Mouse (Mus musculus) hindbrain, embryonic 14.5 days (tissue): ENCODE data around the gene Dnah7a. TPM values are rescaled to one million over a fixed set of nuclear protein-coding genes. Genes with fewer than 3 reads are reported as not detected.
"Not testable (repeated sequence)": the region's sequence is repeated elsewhere in the genome, so short reads cannot be mapped to it uniquely, and the experiment has no call there.

Source experiments
- ATAC-seq: fragments of 200-750 bp; cut with Nextera tagmentation; 2 replicates; pipeline ENCODE4 v1.8.0; 2017; ENCODE audit warnings: moderate number of reproducible peaks, mild to moderate bottlenecking, moderate TSS enrichment, moderate library complexity; ENCODE audit not compliant: low FRiP score
- DNase-seq: peaks from one replicate; pipeline ENCODE4 v3.0.0-alpha.2; 2015; ENCODE audit warnings: low spot score
- H3K27ac ChIP-seq: fragments of 300-500 bp; sonication (generic); 2 replicates; pipeline ENCODE4 v1.5.1; 2014; ENCODE audit warnings: mild to moderate bottlenecking, moderate library complexity
- H3K27me3 ChIP-seq: fragments of 300-500 bp; sonication (generic); 2 replicates; pipeline ENCODE4 v1.6.1; 2014; ENCODE audit warnings: mild to moderate bottlenecking, low read length, mixed read lengths; ENCODE audit not compliant: control insufficient read depth, insufficient read depth
- H3K36me3 ChIP-seq: fragments of 300-500 bp; sonication (generic); replicated peaks from 2 replicates; pipeline ENCODE4 v1.6.1; 2014; ENCODE audit not compliant: control insufficient read depth, insufficient read depth
- H3K4me1 ChIP-seq: fragments of 300-500 bp; sonication (generic); replicated peaks from 2 replicates; pipeline ENCODE4 v1.6.1; 2014; ENCODE audit warnings: antibody characterized with exemption, low read length, mixed read lengths; ENCODE audit not compliant: control insufficient read depth, insufficient read depth
- H3K4me2 ChIP-seq: fragments of 300-500 bp; sonication (generic); replicated peaks from 2 replicates; pipeline ENCODE4 v1.6.1; 2014; ENCODE audit warnings: mild to moderate bottlenecking, moderate library complexity
- H3K4me3 ChIP-seq: fragments of 300-500 bp; sonication (generic); replicated peaks from 2 replicates; pipeline ENCODE4 v1.5.1; 2014; ENCODE audit warnings: mild to moderate bottlenecking, low read length
- H3K9ac ChIP-seq: fragments of 300-500 bp; sonication (generic); 2 replicates; pipeline ENCODE4 v1.6.1; 2014
- H3K9me3 ChIP-seq: fragments of 300-500 bp; sonication (generic); 2 replicates; pipeline ENCODE4 v1.6.1; 2016; ENCODE audit warnings: low read length; ENCODE audit not compliant: control insufficient read depth
- WGBS: fragments of 180-500 bp; shearing (Covaris S2); extraction: QIAGEN DNeasy Blood & Tissue Kit; methylation state at CpG from one replicate; pipeline ENCODE4 v1.1.7; 2014; 5-methylcytosine and 5-hydroxymethylcytosine counted together
- polyA plus RNA-seq: library from polyadenylated mRNA; unstranded; fragments of >200 nt; fragmentation: Nextera tagmentation; extraction: Ambion mirVana; gene quantifications from 2 replicates; pipeline ENCODE4 v1.2.1, GENCODE M21; 2014

Gene Dnah7a
- polyA plus RNA-seq, 1 experiment from 2014 or later: 9.9 TPM

DNA sequence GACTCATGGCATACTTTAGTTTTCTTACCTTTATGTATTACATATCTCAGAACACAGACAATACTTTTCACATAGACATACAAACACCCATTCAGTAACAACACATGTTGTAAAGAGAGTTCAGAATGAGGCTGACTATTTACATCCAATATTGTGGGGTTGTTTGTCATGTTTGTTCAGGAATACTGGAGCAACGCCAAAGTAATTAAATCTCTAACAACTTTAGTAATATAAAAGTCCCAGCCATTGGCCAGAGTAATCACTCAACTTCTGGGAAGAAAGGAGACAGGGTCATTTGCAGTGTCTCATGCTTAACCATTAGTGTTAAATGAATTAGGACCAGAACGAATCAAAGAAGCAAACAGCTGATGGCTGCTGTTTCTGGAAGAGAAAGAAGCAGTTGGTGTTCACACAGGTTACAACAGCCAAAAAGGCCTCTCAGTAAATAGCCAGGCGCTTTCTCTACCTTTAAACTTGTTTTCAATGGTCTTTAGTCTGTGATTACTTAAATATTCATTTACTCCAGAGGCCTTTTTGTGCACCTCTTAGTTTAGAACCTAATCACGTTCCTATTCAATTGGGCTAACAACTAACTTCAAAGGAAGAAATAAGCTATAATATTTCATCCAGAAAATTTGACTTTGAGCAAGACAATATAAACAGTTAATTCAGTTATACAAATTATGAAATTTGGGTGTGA is 33.6 kb upstream of the Dnah7a start:
- H3K27ac ChIP-seq, H3K9ac ChIP-seq, H3K27me3 ChIP-seq, H3K4me1 ChIP-seq, H3K36me3 ChIP-seq, H3K4me3 ChIP-seq, H3K9me3 ChIP-seq, DNase-seq, H3K4me2 ChIP-seq: not testable (repeated sequence)
- peak; percentile 77; the same call in 1 of the 2 replicates for ATAC-seq
- WGBS: 34% methylated on average over 3 of the region's 4 CpGs

DNA sequence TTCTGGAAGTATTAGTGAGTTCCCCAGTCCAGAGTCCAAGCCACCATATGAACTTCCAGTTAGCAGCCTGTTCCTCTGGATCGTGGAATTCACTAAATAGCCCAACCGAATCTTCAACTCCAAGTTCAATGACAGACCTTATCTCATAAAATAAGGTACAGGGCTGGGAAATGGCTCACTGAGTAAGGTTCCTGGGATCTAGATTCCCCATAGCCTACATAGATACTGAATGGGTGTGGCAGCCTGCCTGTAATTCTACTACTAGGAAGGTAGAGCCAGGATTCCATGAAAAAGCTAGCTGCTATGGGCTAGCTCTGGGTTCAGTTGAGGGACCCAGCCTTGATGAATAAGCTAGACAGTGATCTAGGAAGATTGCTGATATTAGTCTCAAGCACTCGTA is 30.0 kb upstream of the Dnah7a start:
- H3K9me3 ChIP-seq: no peaks in the 10 kb centered on the region
- no peaks in the 10 kb centered on the region for H3K4me1 ChIP-seq
- ATAC-seq (no peak), DNase-seq (no peak)
- H3K27ac ChIP-seq: no peak overlapping the region
- no peaks in the 10 kb centered on the region for H3K27me3 ChIP-seq
- no peaks in the 10 kb centered on the region for H3K36me3 ChIP-seq
- H3K9ac ChIP-seq: no peak overlapping the region
- no peak overlapping the region for H3K4me3 ChIP-seq
- H3K4me2 ChIP-seq: no peak overlapping the region
- WGBS: 92% methylated on average over 3 of the region's 3 CpGs

DNA sequence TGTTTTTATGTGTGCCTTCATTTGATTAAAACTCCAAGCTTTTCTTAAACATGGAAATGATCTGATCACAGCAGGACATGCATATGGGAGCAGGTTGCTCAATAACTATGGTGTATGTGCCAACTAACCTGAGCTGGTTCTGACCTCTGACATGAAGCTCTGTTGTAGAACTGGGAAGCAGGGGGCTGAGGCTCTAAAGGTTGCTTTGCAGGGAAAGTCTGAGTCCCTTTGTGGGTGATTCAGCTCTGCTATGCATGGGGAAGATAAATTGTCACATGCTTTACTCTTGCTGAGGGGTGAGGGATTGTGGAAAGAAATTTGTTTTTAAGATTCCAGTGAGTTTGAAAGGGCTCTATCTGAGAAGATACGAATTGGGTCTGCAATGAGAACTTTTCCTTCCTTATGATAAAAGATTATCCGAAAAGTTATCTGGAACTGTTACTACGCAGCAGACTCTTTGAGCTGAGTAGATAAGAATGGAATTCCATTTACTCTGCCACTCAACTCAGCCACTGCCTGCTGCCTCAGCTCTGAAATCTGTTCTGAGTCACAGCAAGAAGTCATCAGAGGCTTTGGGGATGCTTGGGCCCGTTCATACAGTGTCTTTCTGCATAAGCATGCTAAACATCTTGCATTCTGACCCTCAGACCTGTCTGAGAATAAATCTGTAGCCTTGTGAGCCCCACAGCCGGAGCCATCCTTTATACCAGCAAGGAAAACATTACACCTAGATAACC is 22.1 kb upstream of the Dnah7a start:
- H3K36me3 ChIP-seq: no peaks in the 10 kb centered on the region
- DNase-seq: no peak
- 81% methylated on average over 5 of the region's 5 CpGs for WGBS
- no peak overlapping the region for H3K27ac ChIP-seq
- no peak overlapping the region for H3K9ac ChIP-seq
- H3K9me3 ChIP-seq: no peaks in the 10 kb centered on the region
- no peaks in the 10 kb centered on the region for H3K27me3 ChIP-seq
- ATAC-seq: no peak
- no peak overlapping the region for H3K4me3 ChIP-seq
- no peaks in the 10 kb centered on the region for H3K4me1 ChIP-seq
- no peak overlapping the region for H3K4me2 ChIP-seq

DNA sequence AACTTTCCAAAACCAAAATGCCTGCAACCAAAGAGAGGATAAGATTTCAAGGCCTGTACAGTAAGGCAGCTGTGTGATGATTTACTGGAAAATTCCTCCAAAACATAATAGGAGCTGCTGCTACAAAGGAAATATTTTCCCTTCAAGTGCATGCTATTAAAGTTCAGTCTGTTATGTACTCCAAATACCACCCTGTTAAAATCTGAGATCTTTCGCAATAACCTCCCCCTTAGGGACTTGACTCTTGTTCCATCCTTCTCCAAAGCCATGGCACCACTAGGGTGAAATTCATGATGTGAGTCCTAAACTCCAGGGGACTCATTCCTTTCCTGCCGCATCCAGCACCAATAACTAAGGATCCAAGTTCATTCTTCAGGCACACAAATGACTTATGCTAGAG is 20.3 kb upstream of the Dnah7a start:
- H3K27me3 ChIP-seq: no peaks in the 10 kb centered on the region
- ATAC-seq (no peak), DNase-seq (no peak)
- H3K4me2 ChIP-seq: no peak overlapping the region
- H3K4me3 ChIP-seq: no peak overlapping the region
- no peaks in the 10 kb centered on the region for H3K9me3 ChIP-seq
- H3K4me1 ChIP-seq: no peaks in the 10 kb centered on the region
- no peak overlapping the region for H3K27ac ChIP-seq
- 96% methylated on average over 2 of the region's 2 CpGs for WGBS
- no peaks in the 10 kb centered on the region for H3K36me3 ChIP-seq
- H3K9ac ChIP-seq: no peak overlapping the region

DNA sequence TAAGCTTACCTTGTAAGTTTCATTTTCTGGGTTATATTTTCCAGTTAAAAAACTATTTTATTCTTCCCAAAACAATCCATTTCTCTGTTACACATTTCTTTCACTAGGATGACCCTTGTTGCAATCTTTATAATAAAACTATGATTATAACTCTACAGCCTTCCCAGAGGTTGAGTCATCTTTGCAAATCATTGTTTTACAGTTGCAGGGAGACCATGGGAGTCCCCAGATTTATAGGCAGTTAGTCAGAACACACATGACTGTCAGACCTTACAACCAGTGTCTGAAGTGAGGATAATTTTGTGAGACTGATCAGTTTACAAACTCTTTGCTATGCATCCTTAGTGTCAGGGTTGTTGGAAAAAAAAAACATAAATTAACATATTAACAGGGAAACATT is 14.8 kb upstream of the Dnah7a start:
- Histone ChIP-seq H3K27ac (no peak overlapping the region), H3K27me3 (no peaks in the 10 kb centered on the region), H3K9ac (no peak overlapping the region), H3K4me2 (no peak overlapping the region), H3K4me3 (no peak overlapping the region), H3K36me3 (no peaks in the 10 kb centered on the region), H3K9me3 (no peaks in the 10 kb centered on the region), H3K4me1 (no peaks in the 10 kb centered on the region)
- DNase-seq (no peak), ATAC-seq (no peak)

DNA sequence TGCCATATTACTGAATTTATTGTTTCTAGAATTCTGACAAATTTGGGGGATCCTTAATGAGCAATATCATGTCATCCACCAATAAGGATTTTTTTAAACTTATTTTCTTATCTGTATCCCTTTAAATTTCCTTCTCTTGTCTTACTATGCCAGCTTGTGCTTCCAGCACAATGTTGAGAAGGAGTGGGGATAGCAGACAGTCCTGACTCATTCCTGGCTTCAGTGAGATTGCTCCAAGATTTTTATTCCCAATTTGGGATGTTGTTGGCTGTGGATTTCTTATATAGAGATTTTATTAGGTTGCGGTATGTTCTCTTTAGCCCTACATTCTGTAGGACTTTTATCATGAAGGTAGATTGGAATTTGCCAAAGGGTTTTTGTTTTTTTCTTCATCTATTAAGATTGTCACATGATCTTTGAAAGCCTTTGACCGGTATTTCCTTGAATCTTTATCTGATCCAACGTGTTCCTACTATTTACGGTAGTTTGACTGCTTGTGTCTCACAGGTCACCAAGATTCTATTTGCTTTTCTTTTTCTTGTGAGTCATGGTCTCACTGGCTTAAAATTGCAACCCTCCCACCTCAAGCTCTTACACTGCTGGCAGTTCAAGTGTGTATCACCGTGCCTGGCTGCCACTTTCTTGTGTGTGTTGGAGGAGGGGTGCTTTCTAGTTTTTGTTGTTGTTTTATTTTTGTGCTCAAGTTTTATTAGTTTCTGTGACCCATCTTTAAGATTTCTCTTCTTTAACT is 14.2 kb upstream of the Dnah7a start:
- Histone ChIP-seq H3K27ac (no peak overlapping the region), H3K4me1 (no peaks in the 10 kb centered on the region), H3K4me3 (no peak overlapping the region), H3K36me3 (no peaks in the 10 kb centered on the region), H3K4me2 (no peak overlapping the region), H3K27me3 (no peaks in the 10 kb centered on the region), H3K9me3 (no peaks in the 10 kb centered on the region), H3K9ac (no peak overlapping the region)
- no peak for DNase-seq
- no peak for ATAC-seq
- whole genome bisulfite sequencing: 92% methylated on average over 5 of the region's 5 CpGs

DNA sequence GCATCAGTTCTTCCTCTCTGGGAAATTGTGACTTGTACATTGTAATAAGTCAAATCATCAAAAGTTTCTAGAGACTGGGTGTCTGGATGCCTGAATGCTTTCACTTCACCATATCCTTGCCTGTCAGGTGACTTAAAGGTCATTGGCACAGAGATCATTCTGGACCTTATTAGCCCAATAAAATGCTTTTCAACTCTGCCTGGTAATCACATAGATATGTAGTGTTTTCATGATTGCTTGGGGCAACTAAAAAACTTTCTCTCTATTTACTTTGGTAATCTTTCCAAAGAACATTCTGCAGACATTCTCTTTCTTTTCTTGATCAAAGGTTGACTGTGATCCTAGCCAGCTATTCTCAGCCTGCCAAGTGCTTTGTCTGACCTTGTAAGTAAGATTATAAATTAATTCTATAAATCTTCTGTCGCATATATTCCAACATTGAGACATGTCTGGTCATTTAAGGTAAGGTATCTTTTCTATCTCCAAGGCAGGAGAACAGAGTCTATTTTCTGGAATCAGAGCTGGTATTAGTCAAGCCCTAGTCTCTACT is 9.5 kb upstream of the Dnah7a start:
- no peaks in the 10 kb centered on the region for H3K9me3 ChIP-seq
- H3K9ac ChIP-seq: no peak overlapping the region
- no peak overlapping the region for H3K27ac ChIP-seq
- H3K4me2 ChIP-seq: no peak overlapping the region
- no peaks in the 10 kb centered on the region for H3K27me3 ChIP-seq
- H3K4me3 ChIP-seq: no peak overlapping the region
- ATAC-seq (no peak), DNase-seq (no peak)
- H3K36me3 ChIP-seq: no peaks in the 10 kb centered on the region
- 87% methylated on average over 1 of the region's 1 CpGs for WGBS
- no peaks in the 10 kb centered on the region for H3K4me1 ChIP-seq

DNA sequence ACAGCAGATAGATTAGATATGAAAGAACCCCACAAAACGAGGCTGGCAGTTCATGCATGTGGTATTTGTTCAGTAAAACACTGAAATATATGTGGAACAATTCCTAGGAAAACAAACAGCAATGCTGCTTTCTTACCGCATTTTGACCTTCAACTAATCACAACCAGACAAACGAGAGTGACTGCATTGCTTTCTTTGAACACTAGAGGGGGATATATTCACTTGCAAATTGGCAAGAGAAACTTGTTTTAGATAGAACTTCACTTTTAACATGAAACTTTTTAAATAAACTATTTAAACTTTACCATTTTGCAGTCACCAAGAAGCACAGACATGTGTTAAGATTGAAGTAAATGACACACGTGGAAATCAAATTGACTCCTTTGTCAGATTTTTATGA is 8.9 kb upstream of the Dnah7a start:
- H3K4me1 ChIP-seq: no peaks in the 10 kb centered on the region
- no peak overlapping the region for H3K4me2 ChIP-seq
- 5% methylated on average over 4 of the region's 4 CpGs for WGBS
- H3K9me3 ChIP-seq: no peaks in the 10 kb centered on the region
- no peak overlapping the region for H3K9ac ChIP-seq
- DNase-seq: peak; percentile 91
- no peaks in the 10 kb centered on the region for H3K36me3 ChIP-seq
- H3K27me3 ChIP-seq: no peaks in the 10 kb centered on the region
- H3K27ac ChIP-seq: no peak overlapping the region
- ATAC-seq: no peak
- H3K4me3 ChIP-seq: no peak overlapping the region

DNA sequence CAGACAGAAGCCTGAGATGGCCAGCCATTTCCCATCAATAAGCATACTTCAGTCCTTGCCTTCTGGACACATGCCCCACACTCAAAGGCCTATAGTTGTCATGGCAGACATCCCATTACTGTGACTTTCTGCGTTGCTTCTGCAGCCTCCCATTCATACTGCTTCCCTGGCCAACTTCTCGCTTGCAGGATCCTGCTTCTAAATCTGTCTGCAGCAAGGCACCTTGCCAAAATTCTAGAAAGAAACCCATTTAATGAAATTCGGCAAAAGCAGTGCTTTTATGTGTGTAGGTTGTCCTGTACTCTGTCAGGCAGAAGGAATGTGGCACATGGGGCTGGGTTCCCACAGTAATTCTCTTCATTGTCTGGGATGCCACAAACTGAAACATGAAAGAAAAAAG is 6.8 kb upstream of the Dnah7a start:
- ATAC-seq: peak; percentile 70
- H3K9me3 ChIP-seq, DNase-seq, H3K27ac ChIP-seq, H3K27me3 ChIP-seq, H3K4me1 ChIP-seq, H3K9ac ChIP-seq, H3K4me3 ChIP-seq, H3K4me2 ChIP-seq, H3K36me3 ChIP-seq: not testable (repeated sequence)
- WGBS: 44% methylated on average over 2 of the region's 3 CpGs
